Mouse (Mus musculus): ENCODE data around the gene Chp2. TPM values are rescaled to one million over a fixed set of nuclear protein-coding genes. Genes with fewer than 3 reads are reported as not detected.

Gene Chp2
- polyA plus RNA-seq, 1 experiment from 2014 or later: 0.66 TPM

Other genes starting within 250 kb of the Chp2 start
- 17.9 and 19.9 TPM in 2 replicates for gene Cog7, start 237.8 kb upstream of the Chp2 start, polyA plus RNA-seq (2015; fragmentation: Nextera tagmentation; extraction: Ambion mirVana)
- 79.0 and 87.5 TPM in 2 replicates for gene Gga2, start 198.3 kb upstream of the Chp2 start, polyA plus RNA-seq (2015; fragmentation: Nextera tagmentation; extraction: Ambion mirVana)
- 43.1 and 44.5 TPM in 2 replicates for gene Ubfd1, start 152.3 kb upstream of the Chp2 start, polyA plus RNA-seq (2015; fragmentation: Nextera tagmentation; extraction: Ambion mirVana)
- 40.4 and 41.9 TPM in 2 replicates for gene Ears2, start 152.2 kb upstream of the Chp2 start, polyA plus RNA-seq (2015; fragmentation: Nextera tagmentation; extraction: Ambion mirVana)
- 1,647 and 1,675 TPM in 2 replicates for gene Ndufab1, start 117.6 kb upstream of the Chp2 start, polyA plus RNA-seq (2015; fragmentation: Nextera tagmentation; extraction: Ambion mirVana)
- gene Palb2, start 86.5 kb upstream of the Chp2 start, polyA plus RNA-seq (2015; fragmentation: Nextera tagmentation; extraction: Ambion mirVana): 8.2 and 9.7 TPM in 2 replicates
- gene Dctn5, start 86.5 kb upstream of the Chp2 start, polyA plus RNA-seq (2015; fragmentation: Nextera tagmentation; extraction: Ambion mirVana): 77.8 TPM in 2 replicates
- gene Plk1, start 60.1 kb upstream of the Chp2 start, polyA plus RNA-seq (2015; fragmentation: Nextera tagmentation; extraction: Ambion mirVana): 91.0 and 96.3 TPM in 2 replicates
- gene Ern2, start 33.3 kb upstream of the Chp2 start, polyA plus RNA-seq (2015; fragmentation: Nextera tagmentation; extraction: Ambion mirVana): 0.22 and 0.30 TPM in 2 replicates
- 5.5 and 12.0 TPM in 2 replicates for gene Prkcb, start 69.3 kb downstream of the Chp2 start, polyA plus RNA-seq (2015; fragmentation: Nextera tagmentation; extraction: Ambion mirVana)